Mouse (Mus musculus): Measurements from ENCODE around the gene Sc5d. TPM values are rescaled to one million over a fixed set of nuclear protein-coding genes. Genes with fewer than 3 reads are reported as not detected.

The Sc5d gene
- total and polyA plus RNA-seq, 2 experiments from 2014 or later, result 20.4 to 40.3 TPM

GRCm38 (mm10) chr9:42277162-42277561 is 13.1 kb upstream of the Sc5d start:
- TF ChIP-seq EP300 (IDR thresholded peaks at IDR 0.05; ENCODE audit: low read depth) (no peak), CTCF (IDR thresholded peaks at IDR 0.05; ENCODE audit: low read depth) (no peak)
- Histone ChIP-seq H3K4me2 (ENCODE audit: low read depth, low read length) (no peak overlapping the region), H3K4me1 (ENCODE audit: control insufficient read depth, insufficient read depth) (no peaks in the 10 kb centered on the region), H3K9me3 (replicated peaks; ENCODE audit: control insufficient read depth, low read length) (no peaks in the 10 kb centered on the region), H3K27ac (ENCODE audit: low read depth) (no peak overlapping the region), H3K4me3 (ENCODE audit: low read depth, low read length) (no peak overlapping the region), H3K27me3 (ENCODE audit: control insufficient read depth, insufficient read depth, low read length) (no peaks in the 10 kb centered on the region), H3K9ac (replicated peaks; ENCODE audit: low read depth, low read length) (no peak overlapping the region), H3K36me3 (replicated peaks; ENCODE audit: control insufficient read depth, insufficient read depth, low read length) (no peaks in the 10 kb centered on the region)
- no peak for DNase-seq (ENCODE audit: low spot score)
- no peak for ATAC-seq (ENCODE audit: insufficient read depth, low read depth)

GRCm38 (mm10) chr9:42275761-42276145 is 11.7 kb upstream of the Sc5d start:
- Histone ChIP-seq H3K9ac (replicated peaks; ENCODE audit: low read depth, low read length) (no peak overlapping the region), H3K4me1 (ENCODE audit: control insufficient read depth, insufficient read depth) (no peaks in the 10 kb centered on the region), H3K4me2 (ENCODE audit: low read depth, low read length) (no peak overlapping the region; the same call in 1 of the 2 replicates), H3K27ac (ENCODE audit: low read depth) (no peak overlapping the region), H3K27me3 (ENCODE audit: control insufficient read depth, insufficient read depth, low read length) (no peaks in the 10 kb centered on the region), H3K9me3 (replicated peaks; ENCODE audit: control insufficient read depth, low read length) (no peaks in the 10 kb centered on the region), H3K4me3 (ENCODE audit: low read depth, low read length) (no peak overlapping the region), H3K36me3 (replicated peaks; ENCODE audit: control insufficient read depth, insufficient read depth, low read length) (no peaks in the 10 kb centered on the region)
- DNase-seq (ENCODE audit: low spot score) (no peak), ATAC-seq (ENCODE audit: insufficient read depth, low read depth) (no peak)
- 59% methylated on average over 11 of the region's 11 CpGs for WGBS
- TF ChIP-seq EP300 (IDR thresholded peaks at IDR 0.05; ENCODE audit: low read depth) (no peak), CTCF (IDR thresholded peaks at IDR 0.05; ENCODE audit: low read depth) (no peak)

- no peak for ATAC-seq (ENCODE audit: insufficient read depth, low read depth)
- H3K27me3 ChIP-seq (ENCODE audit: control insufficient read depth, insufficient read depth, low read length), result no peaks in the 10 kb centered on the region
- DNase-seq (ENCODE audit: low spot score), result peak; percentile 37
- TF ChIP-seq CTCF (IDR thresholded peaks at IDR 0.05; ENCODE audit: low read depth) (peak; percentile 43; the same call in 1 of the 2 replicates), EP300 (IDR thresholded peaks at IDR 0.05; ENCODE audit: low read depth) (no peak)
- H3K9me3 ChIP-seq (replicated peaks; ENCODE audit: control insufficient read depth, low read length), result no peaks in the 10 kb centered on the region
- H3K9ac ChIP-seq (replicated peaks; ENCODE audit: low read depth, low read length), result no peak overlapping the region
- H3K4me2 ChIP-seq (ENCODE audit: low read depth, low read length), result no peak overlapping the region; the same call in 1 of the 2 replicates
- H3K4me3 ChIP-seq (ENCODE audit: low read depth, low read length), result no peak overlapping the region
- no peak overlapping the region for H3K27ac ChIP-seq (ENCODE audit: low read depth)
- H3K36me3 ChIP-seq (replicated peaks; ENCODE audit: control insufficient read depth, insufficient read depth, low read length), result no peaks in the 10 kb centered on the region
- H3K4me1 ChIP-seq (ENCODE audit: control insufficient read depth, insufficient read depth), result no peaks in the 10 kb centered on the region
- WGBS, result 53% methylated on average over 13 of the region's 13 CpGs
These were observed 11.1 kb upstream of the Sc5d start for GRCm38 (mm10) chr9:42275027-42275760.

- TF ChIP-seq CTCF (IDR thresholded peaks at IDR 0.05; ENCODE audit: low read depth) (no peak), EP300 (IDR thresholded peaks at IDR 0.05; ENCODE audit: low read depth) (no peak)
- no peaks in the 10 kb centered on the region for H3K36me3 ChIP-seq (replicated peaks; ENCODE audit: control insufficient read depth, insufficient read depth, low read length)
- no peak for ATAC-seq (ENCODE audit: insufficient read depth, low read depth)
- H3K9me3 ChIP-seq (replicated peaks; ENCODE audit: control insufficient read depth, low read length), result no peaks in the 10 kb centered on the region
- WGBS, result 82% methylated on average over 6 of the region's 6 CpGs
- H3K4me1 ChIP-seq (ENCODE audit: control insufficient read depth, insufficient read depth), result no peaks in the 10 kb centered on the region
- no peak overlapping the region for H3K4me3 ChIP-seq (ENCODE audit: low read depth, low read length)
- H3K4me2 ChIP-seq (ENCODE audit: low read depth, low read length), result no peak overlapping the region
- DNase-seq (ENCODE audit: low spot score), result no peak
- H3K9ac ChIP-seq (replicated peaks; ENCODE audit: low read depth, low read length), result no peak overlapping the region
- no peaks in the 10 kb centered on the region for H3K27me3 ChIP-seq (ENCODE audit: control insufficient read depth, insufficient read depth, low read length)
- no peak overlapping the region for H3K27ac ChIP-seq (ENCODE audit: low read depth)
These were observed 9.7 kb upstream of the Sc5d start for GRCm38 (mm10) chr9:42273682-42274296.

GRCm38 (mm10) chr9:42273174-42273573 is 9.1 kb upstream of the Sc5d start:
- H3K4me3 ChIP-seq (ENCODE audit: low read depth, low read length), result no peak overlapping the region
- DNase-seq (ENCODE audit: low spot score) (no peak), ATAC-seq (ENCODE audit: insufficient read depth, low read depth) (no peak)
- no peak overlapping the region for H3K27ac ChIP-seq (ENCODE audit: low read depth)
- H3K4me1 ChIP-seq (ENCODE audit: control insufficient read depth, insufficient read depth), result no peaks in the 10 kb centered on the region
- TF ChIP-seq EP300 (IDR thresholded peaks at IDR 0.05; ENCODE audit: low read depth), result no peak
- TF ChIP-seq CTCF (IDR thresholded peaks at IDR 0.05; ENCODE audit: low read depth), result no peak
- H3K27me3 ChIP-seq (ENCODE audit: control insufficient read depth, insufficient read depth, low read length), result no peaks in the 10 kb centered on the region
- H3K9me3 ChIP-seq (replicated peaks; ENCODE audit: control insufficient read depth, low read length), result no peaks in the 10 kb centered on the region
- H3K4me2 ChIP-seq (ENCODE audit: low read depth, low read length), result no peak overlapping the region
- no peaks in the 10 kb centered on the region for H3K36me3 ChIP-seq (replicated peaks; ENCODE audit: control insufficient read depth, insufficient read depth, low read length)
- no peak overlapping the region for H3K9ac ChIP-seq (replicated peaks; ENCODE audit: low read depth, low read length)
- 69% methylated on average over 3 of the region's 3 CpGs for WGBS

Data from heart, postnatal 0 days (tissue).